Comparison of ENCODE assay signal across 23 mouse cellular contexts in the genomic region with DNA sequence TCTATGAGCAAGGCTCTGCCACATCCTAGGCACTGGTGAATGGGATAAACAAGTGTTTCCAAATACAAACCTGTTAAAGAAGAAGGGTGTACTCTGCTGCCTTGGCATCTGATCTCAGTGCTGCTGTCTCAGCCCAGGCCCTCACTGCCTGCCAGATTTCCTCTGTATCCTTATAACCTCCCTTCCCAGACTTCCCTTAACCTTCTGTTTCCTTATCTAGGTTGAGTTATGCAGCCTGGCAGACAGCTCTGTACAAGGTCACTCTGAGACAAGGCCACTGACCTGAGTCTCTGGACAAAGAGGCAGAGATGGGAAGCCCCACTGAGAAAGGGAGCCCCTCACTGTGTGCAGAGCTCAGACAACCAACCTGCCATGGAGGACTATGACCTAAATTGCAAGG. TPM values are rescaled to one million over a fixed set of nuclear protein-coding genes. Genes with fewer than 3 reads are reported as not detected.
"Had no signal": no experiment of that assay in that cellular context is flagged by ENCODE, and none has a peak within 500 bp of the region (broad histone marks: within the 10 kb centered on the region; RNA-seq: fewer than 3 reads in every experiment).

No protein-coding gene starts in this region.

- ATAC-seq: liver, postnatal 0 days; lung, postnatal 0 days; midbrain, embryonic 15.5 days had no signal

- H3K4me3 ChIP-seq: limb, embryonic 12.5 days; limb, embryonic 15.5 days; midbrain, embryonic 12.5 days; midbrain, embryonic 15.5 days; neural tube, embryonic 12.5 days; neural tube, embryonic 15.5 days had no signal

- H3K4me1 ChIP-seq: limb, embryonic 12.5 days; limb, embryonic 15.5 days; midbrain, embryonic 12.5 days; midbrain, embryonic 15.5 days; neural tube, embryonic 12.5 days; neural tube, embryonic 15.5 days had no signal

- DNase-seq: kidney, postnatal 4 days; left cerebral cortex, postnatal 4 days; liver, postnatal 0 days; lung, embryonic 14.5 days; right cerebral cortex, adult 18-20 months; right cerebral cortex, postnatal 14 days; right cerebral cortex, postnatal 4 days; thymus, adult 2 months; thymus, postnatal 14 days; thymus, postnatal 4 days had no signal

- H3K4me2 ChIP-seq: limb, embryonic 12.5 days; limb, embryonic 15.5 days; liver, embryonic 11.5 days; lung, embryonic 14.5 days; midbrain, embryonic 12.5 days; midbrain, embryonic 15.5 days; neural tube, embryonic 12.5 days; neural tube, embryonic 15.5 days had no signal

- H3K27me3 ChIP-seq: limb, embryonic 12.5 days; limb, embryonic 15.5 days; midbrain, embryonic 12.5 days; midbrain, embryonic 15.5 days; neural tube, embryonic 12.5 days; neural tube, embryonic 15.5 days had no signal

- H3K9me3 ChIP-seq: limb, embryonic 12.5 days; limb, embryonic 15.5 days; midbrain, embryonic 12.5 days; midbrain, embryonic 15.5 days; neural tube, embryonic 12.5 days; neural tube, embryonic 15.5 days had no signal

- H3K27ac ChIP-seq: limb, embryonic 12.5 days; limb, embryonic 15.5 days; liver, embryonic 14.5 days; macrophage; midbrain, embryonic 12.5 days; midbrain, embryonic 15.5 days; neural tube, embryonic 12.5 days; neural tube, embryonic 15.5 days; stomach, postnatal 0 days had no signal

- H3K9ac ChIP-seq: limb, embryonic 12.5 days; limb, embryonic 15.5 days; liver, embryonic 14.5 days; liver, postnatal 0 days; lung, embryonic 14.5 days; midbrain, embryonic 12.5 days; midbrain, embryonic 15.5 days; neural tube, embryonic 12.5 days; neural tube, embryonic 15.5 days had no signal

RNA-seq across cellular contexts. Expression of gene Gm9887, which starts 53.8 kb away (rescaled TPM):
- total RNA-seq: layer of hippocampus, adult 18-20 months; megakaryocyte, adult 5-6 weeks had no signal
